Mouse (Mus musculus): Measurements from ENCODE around the gene 4933406M09Rik. TPM values are rescaled to one million over a fixed set of nuclear protein-coding genes. Genes with fewer than 3 reads are reported as not detected.
A peak's percentile ranks its signal among the peaks of the same experiment; 100 is the strongest.

4933406M09Rik gene
- total and polyA plus RNA-seq, 2 experiments from 2014 or later: not detected

DNA sequence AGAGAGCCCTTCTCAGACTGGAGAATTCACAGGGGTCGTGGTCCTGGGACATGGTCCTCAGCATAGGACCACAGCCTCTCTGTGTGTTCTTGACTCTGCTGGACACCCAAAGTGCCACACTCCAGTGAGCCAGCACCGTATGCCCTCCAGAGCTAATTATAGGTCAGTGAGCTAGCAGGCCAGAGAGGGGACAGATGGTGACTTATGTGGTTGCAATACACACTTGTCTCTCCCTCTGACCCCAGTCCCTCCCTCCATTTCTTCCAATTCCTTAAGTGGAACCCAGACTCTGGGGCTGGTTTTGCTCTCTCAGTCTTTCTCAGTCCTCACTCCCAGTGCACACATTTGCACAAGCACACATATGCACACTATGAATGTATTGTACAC, 43.5 kb upstream of the 4933406M09Rik start:
- Histone ChIP-seq H3K9ac (replicated peaks; ENCODE audit: low read length, poor library complexity, severe bottlenecking) (peak overlapping the region; percentile 87; the same call in 1 of the 2 replicates), H3K27me3 (ENCODE audit: insufficient read depth, low read length) (no peaks in the 10 kb centered on the region), H3K4me1 (ENCODE audit: insufficient read depth, low read length) (no peaks in the 10 kb centered on the region), H3K9me3 (ENCODE audit: low read length) (no peaks in the 10 kb centered on the region), H3K4me2 (ENCODE audit: low read depth, low read length, poor library complexity, severe bottlenecking) (peak overlapping the region; percentile 78), H3K36me3 (ENCODE audit: insufficient read depth, low read length) (peaks cover 10% of the 10 kb centered on the region), H3K27ac (ENCODE audit: low read depth, low read length) (no peak overlapping the region), H3K4me3 (ENCODE audit: low read depth, low read length) (no peak overlapping the region)
- 79% methylated on average over 2 of the region's 2 CpGs for WGBS
- DNase-seq (ENCODE audit: low spot score) (no peak), ATAC-seq (ENCODE audit: low FRiP score) (no peak)
- TF ChIP-seq CTCF (IDR thresholded peaks at IDR 0.05): no peak

DNA sequence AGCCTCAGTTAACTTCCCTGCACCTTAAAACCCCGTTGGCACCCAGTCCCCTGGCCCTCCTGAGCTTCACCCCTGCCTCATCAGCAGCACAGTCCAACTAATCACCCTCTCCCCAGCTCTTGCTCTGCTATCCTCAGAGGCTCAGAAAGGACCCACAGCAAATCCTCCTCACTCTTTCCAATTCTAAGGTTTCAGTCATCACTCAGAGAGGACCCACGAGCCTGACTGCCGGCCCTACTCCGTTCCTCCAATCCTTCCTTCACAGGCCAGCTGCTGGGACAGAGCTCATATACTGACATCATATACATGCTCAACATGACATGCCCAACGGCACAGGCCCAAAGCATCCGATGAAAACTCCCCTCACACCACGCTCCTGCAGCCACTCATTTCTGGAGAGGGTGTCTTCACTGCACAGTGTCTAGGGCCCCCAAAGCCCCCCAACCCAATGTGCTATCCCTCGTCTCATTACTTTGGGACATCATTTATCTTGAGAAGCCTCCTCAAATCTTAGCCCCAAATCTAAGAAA, 42.9 kb upstream of the 4933406M09Rik start:
- no peaks in the 10 kb centered on the region for H3K27me3 ChIP-seq (ENCODE audit: insufficient read depth, low read length)
- peak overlapping the region; percentile 78 for H3K4me2 ChIP-seq (ENCODE audit: low read depth, low read length, poor library complexity, severe bottlenecking)
- H3K9ac ChIP-seq (replicated peaks; ENCODE audit: low read length, poor library complexity, severe bottlenecking): peak overlapping the region; percentile 87; the same call in 1 of the 2 replicates
- no peaks in the 10 kb centered on the region for H3K4me1 ChIP-seq (ENCODE audit: insufficient read depth, low read length)
- DNase-seq (ENCODE audit: low spot score) (no peak), ATAC-seq (ENCODE audit: low FRiP score) (no peak)
- H3K9me3 ChIP-seq (ENCODE audit: low read length): no peaks in the 10 kb centered on the region
- peak overlapping the region; percentile 66 for H3K4me3 ChIP-seq (ENCODE audit: low read depth, low read length)
- no peak for TF ChIP-seq CTCF (IDR thresholded peaks at IDR 0.05)
- WGBS: 69% methylated on average over 8 of the region's 8 CpGs
- H3K36me3 ChIP-seq (ENCODE audit: insufficient read depth, low read length): peaks cover 14% of the 10 kb centered on the region
- no peak overlapping the region for H3K27ac ChIP-seq (ENCODE audit: low read depth, low read length)

DNA sequence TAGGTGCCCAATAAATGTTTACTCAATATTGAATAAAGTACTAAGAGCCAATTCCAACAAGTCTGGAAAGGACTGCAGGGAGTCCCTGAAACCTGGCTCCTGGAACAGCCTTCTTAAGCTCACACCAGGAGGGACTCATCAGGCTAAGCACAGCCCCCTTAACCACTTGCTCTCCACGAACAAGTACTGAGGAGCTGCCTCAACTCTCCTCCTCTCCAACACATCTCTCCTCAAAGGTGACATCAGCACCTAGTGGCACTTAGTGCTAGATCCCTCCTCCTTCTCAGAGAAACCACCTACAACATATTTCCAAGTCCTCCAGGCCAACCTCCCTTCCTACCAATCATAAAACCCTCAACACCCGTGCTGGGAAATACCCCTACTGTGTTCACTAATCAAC, 42.2 kb upstream of the 4933406M09Rik start:
- peak overlapping the region; percentile 84 for H3K27ac ChIP-seq (ENCODE audit: low read depth, low read length)
- peak; percentile 21; the same call in 1 of the 2 replicates for TF ChIP-seq CTCF (IDR thresholded peaks at IDR 0.05)
- peak overlapping the region; percentile 78 for H3K4me2 ChIP-seq (ENCODE audit: low read depth, low read length, poor library complexity, severe bottlenecking)
- H3K36me3 ChIP-seq (ENCODE audit: insufficient read depth, low read length): peaks cover 17% of the 10 kb centered on the region
- no peaks in the 10 kb centered on the region for H3K4me1 ChIP-seq (ENCODE audit: insufficient read depth, low read length)
- WGBS: 0% methylated on average over 2 of the region's 2 CpGs
- peak; percentile 65 for DNase-seq (ENCODE audit: low spot score)
- H3K4me3 ChIP-seq (ENCODE audit: low read depth, low read length): peak overlapping the region; percentile 66
- peak; percentile 45 for ATAC-seq (ENCODE audit: low FRiP score)
- H3K9ac ChIP-seq (replicated peaks; ENCODE audit: low read length, poor library complexity, severe bottlenecking): peak overlapping the region; percentile 87
- no peaks in the 10 kb centered on the region for H3K9me3 ChIP-seq (ENCODE audit: low read length)
- no peaks in the 10 kb centered on the region for H3K27me3 ChIP-seq (ENCODE audit: insufficient read depth, low read length)

DNA sequence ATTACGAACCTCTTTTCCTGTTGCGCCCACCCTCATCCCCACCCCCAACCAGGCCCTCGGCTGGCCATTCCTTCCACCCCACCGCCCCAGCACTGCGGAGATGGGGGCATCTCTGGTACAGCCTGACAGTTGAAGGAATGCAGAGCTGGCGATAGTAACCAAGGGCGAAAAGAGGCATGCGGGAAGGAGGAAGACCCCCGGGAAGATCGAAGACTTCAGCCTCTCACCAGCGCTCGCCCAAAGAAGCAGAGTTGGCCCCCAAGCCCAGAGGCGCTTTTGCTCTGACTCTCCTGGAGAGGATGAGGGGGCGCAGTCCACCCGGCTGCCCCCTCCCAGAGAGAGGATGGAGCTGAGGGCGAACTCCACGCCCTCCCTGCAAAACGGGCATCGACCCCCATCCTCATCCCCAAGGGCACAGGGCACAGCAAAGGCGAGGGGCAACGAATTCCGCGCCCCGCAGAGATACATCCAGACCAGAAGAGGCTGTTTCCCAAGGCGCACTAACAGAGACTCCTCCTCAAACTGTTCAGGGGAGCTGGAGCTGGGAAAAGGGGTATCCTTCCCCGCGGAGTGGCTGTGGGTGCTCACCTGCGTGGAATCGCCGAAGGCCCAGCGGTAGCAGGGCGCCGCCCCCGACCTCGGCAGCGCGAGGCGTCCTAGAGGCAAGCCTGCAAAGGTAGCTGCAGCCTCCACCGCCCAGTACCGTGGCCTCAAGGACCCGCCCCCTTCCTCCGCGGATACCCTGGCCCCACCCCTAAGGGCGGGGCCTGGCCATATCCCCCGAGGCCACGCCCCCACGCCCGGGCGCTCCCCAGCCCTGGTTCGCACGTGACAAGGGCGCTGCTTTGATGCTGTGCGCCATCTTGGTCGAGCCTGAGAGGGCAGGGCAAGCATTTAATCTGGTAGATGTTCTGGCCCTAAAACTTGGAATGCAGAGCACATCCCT, 41.5 kb upstream of the 4933406M09Rik start:
- no peak for TF ChIP-seq CTCF (IDR thresholded peaks at IDR 0.05)
- DNase-seq (ENCODE audit: low spot score): peak; percentile 95
- Histone ChIP-seq H3K9me3 (ENCODE audit: low read length) (no peaks in the 10 kb centered on the region), H3K4me2 (ENCODE audit: low read depth, low read length, poor library complexity, severe bottlenecking) (peak overlapping the region; percentile 78), H3K27ac (ENCODE audit: low read depth, low read length) (peak overlapping the region; percentile 84), H3K4me3 (ENCODE audit: low read depth, low read length) (peak overlapping the region; percentile 66), H3K4me1 (ENCODE audit: insufficient read depth, low read length) (no peaks in the 10 kb centered on the region), H3K36me3 (ENCODE audit: insufficient read depth, low read length) (peaks cover 17% of the 10 kb centered on the region), H3K27me3 (ENCODE audit: insufficient read depth, low read length) (no peaks in the 10 kb centered on the region), H3K9ac (replicated peaks; ENCODE audit: low read length, poor library complexity, severe bottlenecking) (peak overlapping the region; percentile 87)
- ATAC-seq (ENCODE audit: low FRiP score): peak; percentile 94
- under 1% methylated on average over 54 of the region's 54 CpGs for WGBS

DNA sequence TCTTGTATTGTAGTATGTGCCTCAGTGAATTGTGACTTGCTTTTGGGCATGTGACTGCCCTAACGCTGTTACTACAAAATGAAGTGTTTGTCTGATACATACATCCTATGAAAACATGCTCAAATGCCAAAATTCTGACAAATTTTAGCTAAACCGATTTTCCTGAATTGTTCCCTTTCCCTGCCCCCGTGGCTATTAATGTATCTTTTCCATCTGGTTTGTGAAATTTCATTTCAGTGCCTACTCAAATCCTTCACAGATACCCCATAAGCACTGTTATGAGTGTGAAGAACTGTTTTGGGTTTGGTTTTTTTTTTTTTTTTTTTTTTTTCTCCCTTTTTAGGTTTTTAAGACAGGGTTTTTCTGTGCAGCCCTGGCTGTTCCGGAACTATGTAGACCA, 40.7 kb upstream of the 4933406M09Rik start:
- Histone ChIP-seq H3K36me3 (ENCODE audit: insufficient read depth, low read length) (peaks cover 24% of the 10 kb centered on the region), H3K27me3 (ENCODE audit: insufficient read depth, low read length) (no peaks in the 10 kb centered on the region), H3K4me2 (ENCODE audit: low read depth, low read length, poor library complexity, severe bottlenecking) (peak overlapping the region; percentile 78), H3K9ac (replicated peaks; ENCODE audit: low read length, poor library complexity, severe bottlenecking) (no peak overlapping the region), H3K4me1 (ENCODE audit: insufficient read depth, low read length) (no peaks in the 10 kb centered on the region), H3K27ac (ENCODE audit: low read depth, low read length) (peak overlapping the region; percentile 84), H3K9me3 (ENCODE audit: low read length) (no peaks in the 10 kb centered on the region), H3K4me3 (ENCODE audit: low read depth, low read length) (peak overlapping the region; percentile 66)
- no peak for DNase-seq (ENCODE audit: low spot score)
- WGBS: 76% methylated on average over 4 of the region's 4 CpGs
- no peak for TF ChIP-seq CTCF (IDR thresholded peaks at IDR 0.05)
- ATAC-seq (ENCODE audit: low FRiP score): no peak

DNA sequence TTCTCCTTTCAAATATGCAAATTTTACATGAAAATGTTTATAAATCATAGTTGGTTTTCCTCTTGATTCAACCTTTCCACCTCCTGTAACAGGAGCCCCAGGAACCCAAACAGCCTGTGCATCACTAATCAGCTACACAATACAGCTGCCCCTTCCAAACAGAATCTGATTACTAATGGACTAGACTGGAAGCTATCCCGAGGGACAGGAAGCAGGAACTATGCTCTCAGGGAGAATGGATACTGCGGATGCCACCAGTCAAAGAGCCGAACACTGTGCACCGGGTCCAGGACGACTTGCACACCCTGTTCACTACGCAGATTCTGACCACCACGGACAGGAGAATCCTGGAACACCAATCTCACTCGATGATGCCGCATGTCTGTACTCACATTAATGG, 37.9 kb upstream of the 4933406M09Rik start:
- H3K4me3 ChIP-seq (ENCODE audit: low read depth, low read length): no peak overlapping the region
- 89% methylated on average over 9 of the region's 9 CpGs for WGBS
- TF ChIP-seq CTCF (IDR thresholded peaks at IDR 0.05): no peak
- no peak for ATAC-seq (ENCODE audit: low FRiP score)
- no peaks in the 10 kb centered on the region for H3K27me3 ChIP-seq (ENCODE audit: insufficient read depth, low read length)
- no peak overlapping the region for H3K27ac ChIP-seq (ENCODE audit: low read depth, low read length)
- no peaks in the 10 kb centered on the region for H3K9me3 ChIP-seq (ENCODE audit: low read length)
- H3K4me2 ChIP-seq (ENCODE audit: low read depth, low read length, poor library complexity, severe bottlenecking): no peak overlapping the region
- peaks cover 42% of the 10 kb centered on the region for H3K36me3 ChIP-seq (ENCODE audit: insufficient read depth, low read length)
- no peak overlapping the region for H3K9ac ChIP-seq (replicated peaks; ENCODE audit: low read length, poor library complexity, severe bottlenecking)
- DNase-seq (ENCODE audit: low spot score): no peak
- no peaks in the 10 kb centered on the region for H3K4me1 ChIP-seq (ENCODE audit: insufficient read depth, low read length)
